Mouse (Mus musculus): ENCODE measurements around the gene Jagn1.

Jagn1 gene

DNA sequence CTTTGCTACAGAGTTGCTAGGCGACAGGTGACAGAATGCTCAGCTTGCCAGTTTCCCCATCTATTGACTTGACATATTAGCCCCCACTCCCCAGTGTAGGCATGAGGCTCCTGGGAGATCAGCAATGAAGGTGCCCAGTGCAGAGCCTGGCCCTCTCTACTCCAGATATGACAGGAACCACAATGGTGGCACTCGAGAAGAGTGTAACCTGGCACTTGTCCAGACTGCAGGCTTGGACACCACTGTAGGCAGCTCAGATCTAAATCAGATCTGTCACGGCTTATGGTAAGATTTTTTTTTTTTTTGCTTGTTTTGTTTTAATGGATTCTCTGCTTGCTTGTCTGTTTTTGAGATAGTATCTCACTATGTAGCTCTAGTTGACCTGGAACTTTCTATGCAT lies 8.7 kb upstream of the Jagn1 start:
- in situ Hi-C loops (cut with MboI, MseI): no loop called here

- in situ Hi-C loops (cut with MboI, MseI): no loop called here
Observed at GRCm38 (mm10) chr6:113434691-113435090, 7.7 kb upstream of the Jagn1 start.

GRCm38 (mm10) chr6:113435664-113436205 lies 6.6 kb upstream of the Jagn1 start, which contains the start of gene Cidec:
TSS of gene Cidec (minus strand) at chr6:113435760.
- in situ Hi-C loops (cut with MboI, MseI): no loop called here

DNA sequence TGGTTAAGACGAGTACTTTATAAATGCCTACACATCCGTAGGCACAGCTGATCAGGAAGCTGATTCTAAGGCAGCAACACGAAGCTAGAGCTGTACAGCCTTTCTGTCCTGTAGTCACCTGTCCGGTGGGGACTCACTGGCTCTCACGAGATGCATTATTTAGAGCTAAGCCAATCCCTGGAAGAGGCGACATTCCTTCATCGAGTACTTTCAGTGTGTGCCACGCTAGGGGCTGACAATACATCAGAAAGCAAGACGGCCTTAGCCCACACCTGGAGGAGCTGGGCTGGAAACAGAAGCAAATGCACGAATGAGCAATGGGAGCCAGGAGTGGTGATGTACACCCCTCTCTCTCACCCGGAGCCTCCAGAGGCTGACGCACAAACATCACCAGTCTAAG lies 5.2 kb upstream of the Jagn1 start:
- in situ Hi-C loops (cut with MboI, MseI): no loop called here

- in situ Hi-C loops (cut with MboI, MseI): no loop called here
Observed at GRCm38 (mm10) chr6:113438721-113439430, 3.5 kb upstream of the Jagn1 start.

GRCm38 (mm10) chr6:113440686-113441085 lies 1.7 kb upstream of the Jagn1 start:
- in situ Hi-C loops (cut with MboI, MseI): loop anchor here in 1 of 2 experiments (5.0 kb wide), 2 partner anchors 87 to 632 kb away; no protein-coding TSS in a partner anchor

GRCm38 (mm10) chr6:113441147-113441680 lies 1.2 kb upstream of the Jagn1 start:
- in situ Hi-C loops (cut with MboI, MseI): loop anchor here in 1 of 2 experiments (5.0 kb wide), 2 partner anchors 86 to 631 kb away; no protein-coding TSS in a partner anchor

GRCm38 (mm10) chr6:113442087-113442441 lies 305 bp upstream of the Jagn1 start:
- in situ Hi-C loops (cut with MboI, MseI): loop anchor here in 1 of 2 experiments (5.0 kb wide), 2 partner anchors 85 to 630 kb away; no protein-coding TSS in a partner anchor

DNA sequence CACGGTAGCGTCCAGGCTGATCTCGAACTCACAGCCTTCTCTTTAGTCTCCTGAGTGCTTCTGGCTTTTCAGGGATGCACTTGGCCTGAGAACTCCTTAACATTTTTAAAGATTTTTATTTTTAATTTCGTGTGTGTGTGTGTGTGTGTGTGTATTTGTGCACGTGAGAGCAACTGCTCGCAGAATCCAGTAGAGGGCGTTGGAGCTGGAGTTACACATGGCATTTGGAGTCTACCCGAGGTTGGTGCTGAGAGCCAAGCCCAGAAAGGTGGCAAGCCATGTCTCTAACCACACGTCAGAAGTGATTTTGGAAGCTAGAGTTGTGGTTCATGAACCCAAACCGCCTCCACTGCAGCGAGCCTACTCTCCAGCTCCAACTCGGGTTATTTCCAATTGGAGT lies 722 bp downstream of the Jagn1 start:
- in situ Hi-C loops (cut with MboI, MseI): loop anchor here in 1 of 2 experiments (5.0 kb wide), 2 partner anchors 84 to 629 kb away; no protein-coding TSS in a partner anchor

DNA sequence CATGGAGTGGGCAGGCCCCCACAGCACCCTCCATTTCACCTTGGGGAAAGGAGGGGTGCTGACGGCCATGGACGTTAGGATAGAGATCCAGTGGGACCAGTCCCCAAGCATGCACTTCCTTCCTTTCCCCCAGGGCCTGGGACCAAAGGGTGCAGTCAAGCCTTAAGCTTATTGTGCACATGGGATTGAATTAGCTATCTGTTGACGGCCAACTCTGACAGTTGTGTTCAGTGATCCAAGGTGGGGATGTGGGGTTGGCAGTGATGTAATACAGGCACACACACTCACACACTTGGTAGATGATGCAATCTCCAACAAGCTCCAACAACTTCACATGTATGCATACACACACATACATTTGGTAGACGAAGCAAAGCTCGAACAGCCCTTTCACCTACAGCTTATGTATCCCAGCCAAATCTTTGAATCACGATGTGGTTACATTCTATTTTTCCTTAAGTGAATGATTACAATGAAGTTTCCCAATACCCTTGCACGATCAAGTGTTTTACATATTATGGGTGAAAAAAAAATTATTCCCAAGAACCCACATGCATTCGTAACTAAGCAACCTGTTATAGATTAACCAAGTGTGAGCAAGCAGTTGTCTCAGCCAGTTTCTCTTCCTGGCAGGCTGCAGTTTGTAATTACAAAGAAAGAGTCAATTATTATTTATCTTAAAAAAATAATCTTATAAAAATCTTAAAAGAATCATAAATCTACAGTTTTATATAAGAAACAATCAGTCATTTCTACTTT lies 2.0 kb downstream of the Jagn1 start:
- in situ Hi-C loops (cut with MboI, MseI): loop anchor here in 1 of 2 experiments (5.0 kb wide), 2 partner anchors 83 to 628 kb away; no protein-coding TSS in a partner anchor

DNA sequence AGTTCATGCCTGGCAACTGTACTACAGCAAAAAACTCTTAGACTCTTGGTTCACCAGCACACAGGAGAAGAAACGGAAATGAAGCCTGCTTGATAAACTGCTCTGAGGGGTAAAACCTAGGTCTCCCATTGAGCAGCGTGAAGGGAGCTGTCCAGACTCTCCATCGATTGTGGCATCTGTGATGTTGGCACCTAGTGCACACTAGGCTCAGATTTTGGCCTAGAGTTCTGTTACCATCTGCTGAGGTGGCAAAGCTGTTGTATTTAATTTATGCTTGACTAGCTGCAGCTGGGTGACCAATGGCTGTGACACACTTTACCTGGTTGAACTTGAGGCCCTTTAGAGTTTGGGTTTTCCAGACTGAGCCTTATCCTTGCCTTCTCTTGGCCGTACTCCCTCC lies 5.3 kb downstream of the Jagn1 start:
- in situ Hi-C loops (cut with MboI, MseI): no loop called here

DNA sequence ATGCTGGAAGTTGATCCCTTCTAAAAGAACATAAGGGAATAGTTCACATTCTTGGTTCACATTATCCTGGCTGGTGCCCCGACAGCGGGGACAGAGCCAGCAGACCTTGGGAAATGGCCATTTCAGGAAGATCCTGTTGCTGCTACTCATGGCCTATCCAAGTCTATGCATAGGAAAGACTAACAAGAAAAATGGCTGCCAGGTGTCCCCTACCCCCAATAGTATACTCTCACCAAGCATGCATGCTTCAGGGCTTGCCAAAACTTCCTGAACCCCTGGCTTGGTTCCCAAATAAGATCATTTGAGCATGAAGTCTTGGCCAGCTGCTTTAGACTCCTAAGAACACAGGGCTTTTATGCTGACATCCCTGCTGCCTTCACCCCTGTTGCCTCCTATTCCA lies 9.5 kb downstream of the Jagn1 start:
- in situ Hi-C loops (cut with MboI, MseI): no loop called here

GRCm38 (mm10) chr6:113455007-113455406 lies 12.6 kb downstream of the Jagn1 start:
- in situ Hi-C loops (cut with MboI, MseI): no loop called here

DNA sequence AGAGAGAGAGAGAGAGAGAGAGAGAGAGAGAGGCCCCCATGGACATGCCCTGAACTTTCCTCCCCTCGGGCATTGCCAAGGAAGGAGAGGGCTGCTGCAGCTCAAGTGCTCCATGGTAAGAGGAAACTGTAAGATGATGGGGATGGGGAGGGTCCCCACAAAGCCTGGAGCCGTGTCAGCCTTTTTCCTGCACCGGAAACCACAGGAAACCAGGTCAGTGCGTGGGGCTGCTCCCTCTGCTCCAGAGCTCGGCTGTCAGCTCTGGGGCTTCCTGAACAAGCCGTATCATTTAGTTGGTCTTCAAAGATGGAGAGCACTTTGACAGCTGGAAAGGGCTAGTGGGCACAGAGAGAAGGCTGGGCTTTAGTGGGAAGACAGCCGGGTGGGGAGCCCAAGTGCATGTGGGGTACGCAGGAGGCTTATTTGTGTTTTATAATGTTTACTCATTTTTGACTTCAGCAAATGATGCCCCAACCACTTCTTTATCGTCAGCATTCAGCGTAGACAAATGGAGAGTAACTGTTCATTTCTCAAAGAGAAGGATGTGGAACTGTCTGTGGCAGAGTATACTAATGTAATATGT lies 15.7 kb downstream of the Jagn1 start, which contains the start of gene Il17re:
TSS of gene Il17re (plus strand) at position 533 of the 583 bp plus-strand sequence.
- in situ Hi-C loops (cut with MboI, MseI): no loop called here

DNA sequence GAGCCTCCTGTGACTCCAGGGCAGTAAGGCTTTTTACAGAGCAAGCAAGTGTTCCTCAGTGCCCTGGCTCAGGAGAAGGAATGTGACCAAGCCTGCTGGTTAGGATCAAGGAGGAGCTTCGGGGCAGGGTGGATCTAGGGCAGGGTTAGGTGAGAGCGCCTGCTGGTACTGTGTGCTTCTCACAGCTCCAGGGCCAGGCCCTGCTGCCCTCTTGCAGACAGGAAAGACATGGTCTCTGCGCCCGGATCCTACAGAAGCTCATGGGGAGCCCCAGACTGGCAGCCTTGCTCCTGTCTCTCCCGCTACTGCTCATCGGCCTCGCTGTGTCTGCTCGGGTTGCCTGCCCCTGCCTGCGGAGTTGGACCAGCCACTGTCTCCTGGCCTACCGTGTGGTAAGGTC lies 16.3 kb downstream of the Jagn1 start:
- in situ Hi-C loops (cut with MboI, MseI): no loop called here

DNA sequence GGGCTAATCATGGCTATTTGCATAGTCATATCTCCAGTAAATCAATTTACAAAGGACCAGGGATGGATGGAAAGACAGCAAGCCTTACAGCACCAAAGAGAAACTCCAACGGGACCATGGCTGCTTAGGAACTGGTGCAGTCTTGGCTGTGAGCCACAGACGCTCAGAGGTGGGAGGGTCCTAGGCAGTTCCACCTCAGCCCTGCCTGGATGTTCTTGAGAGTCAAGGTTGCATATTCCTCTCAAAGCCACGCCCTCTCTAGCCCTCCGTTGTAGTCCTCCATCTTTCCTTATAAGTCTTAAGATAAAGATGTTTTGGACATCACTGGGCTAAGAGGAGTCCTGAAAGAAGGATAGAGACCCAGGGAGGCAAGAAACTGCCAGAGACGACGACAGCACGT lies 21.7 kb downstream of the Jagn1 start:
- in situ Hi-C loops (cut with MboI, MseI): no loop called here

DNA sequence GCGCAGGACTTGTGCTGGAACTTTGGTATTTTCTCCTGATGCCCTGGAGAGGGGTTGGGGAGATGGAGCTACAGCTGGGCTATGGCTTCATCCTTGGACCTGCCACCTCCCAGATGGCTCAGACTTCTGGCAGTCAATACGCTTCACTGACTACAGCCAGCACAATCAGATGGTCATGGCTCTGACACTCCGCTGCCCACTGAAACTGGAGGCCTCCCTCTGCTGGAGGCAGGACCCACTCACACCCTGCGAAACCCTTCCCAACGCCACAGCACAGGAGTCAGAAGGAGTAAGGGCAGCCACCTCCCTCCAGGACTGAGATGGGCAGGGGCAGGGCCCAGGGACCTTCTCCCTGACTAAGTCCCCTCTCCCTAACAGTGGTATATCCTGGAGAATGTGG lies 23.2 kb downstream of the Jagn1 start:
- in situ Hi-C loops (cut with MboI, MseI): no loop called here

- in situ Hi-C loops (cut with MboI, MseI): no loop called here
Observed at GRCm38 (mm10) chr6:113468512-113468911, 26.1 kb downstream of the Jagn1 start.

GRCm38 (mm10) chr6:113469021-113469420 lies 26.7 kb downstream of the Jagn1 start:
- in situ Hi-C loops (cut with MboI, MseI): no loop called here

DNA sequence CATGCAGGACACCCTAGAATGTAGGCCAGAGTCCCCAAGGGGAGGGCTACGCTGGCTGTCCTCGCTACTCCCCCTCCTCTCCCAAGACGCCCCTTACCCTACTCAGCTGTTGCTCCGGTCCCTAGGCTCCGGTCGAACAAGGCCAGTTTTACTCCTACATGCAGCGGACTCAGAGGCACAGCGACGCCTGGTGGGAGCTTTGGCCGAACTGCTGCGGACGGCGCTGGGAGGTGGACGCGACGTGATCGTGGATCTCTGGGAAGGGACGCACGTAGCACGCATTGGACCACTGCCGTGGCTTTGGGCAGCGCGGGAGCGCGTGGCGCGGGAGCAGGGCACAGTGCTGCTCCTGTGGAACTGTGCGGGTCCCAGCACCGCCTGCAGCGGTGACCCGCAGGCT lies 27.1 kb downstream of the Jagn1 start:
- in situ Hi-C loops (cut with MboI, MseI): no loop called here

DNA sequence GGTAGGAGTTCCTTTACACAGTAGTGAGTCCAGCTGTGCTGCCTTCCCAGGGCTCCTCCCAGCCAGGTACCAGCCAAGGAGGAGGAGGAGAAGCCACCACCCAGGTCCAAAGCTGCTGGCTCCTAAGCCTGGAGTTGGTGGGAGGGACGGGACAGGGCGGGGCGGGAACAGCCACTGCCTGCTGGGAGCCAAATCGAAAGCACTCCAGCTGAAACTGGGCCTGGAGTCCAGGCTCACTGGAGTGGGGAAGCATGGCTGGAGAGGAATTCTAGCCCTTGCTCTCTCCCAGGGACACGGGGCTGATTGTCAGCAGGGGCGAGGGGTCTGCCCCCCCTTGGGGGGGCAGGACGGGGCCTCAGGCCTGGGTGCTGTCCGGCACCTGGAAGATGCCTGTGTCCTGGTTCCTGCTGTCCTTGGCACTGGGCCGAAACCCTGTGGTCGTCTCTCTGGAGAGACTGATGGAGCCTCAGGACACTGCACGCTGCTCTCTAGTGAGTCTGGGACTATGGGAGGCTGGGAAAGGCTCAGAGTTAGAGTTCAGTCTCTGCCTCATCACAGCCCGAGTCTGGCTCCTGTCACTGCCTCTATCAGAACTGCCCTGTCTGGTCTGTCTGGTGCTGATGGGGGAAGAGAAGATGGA lies 29.0 kb downstream of the Jagn1 start, which contains the start of gene Il17rc:
TSS of gene Il17rc (plus strand) at position 131 of the 640 bp plus-strand sequence.
- in situ Hi-C loops (cut with MboI, MseI): loop anchor here (5.0 kb wide), 2 partner anchors 49 to 601 kb away; no protein-coding TSS in a partner anchor
